Mouse (Mus musculus) small intestine, adult 2 months (tissue): ENCODE measurements around the gene Sult1a1. TPM values are rescaled to one million over a fixed set of nuclear protein-coding genes. Genes with fewer than 3 reads are reported as not detected.
A peak's percentile ranks its signal among the peaks of the same experiment; 100 is the strongest.

Source experiments
- H3K27ac ChIP-seq: fragments of 200-500 bp; 2 replicates; pipeline ENCODE4 v1.5.1; 2012; ENCODE audit warnings: low read depth, low read length, control low read depth, inconsistent platforms; ENCODE audit not compliant: insufficient read depth
- H3K27me3 ChIP-seq: fragments of 200-500 bp; 2 replicates; pipeline ENCODE4 v1.6.1; 2012; ENCODE audit warnings: mild to moderate bottlenecking, moderate library complexity, low read length, inconsistent platforms; ENCODE audit not compliant: control insufficient read depth, insufficient read depth
- H3K36me3 ChIP-seq: fragments of 200-500 bp; 2 replicates; pipeline ENCODE4 v1.6.1; 2012; ENCODE audit warnings: mild to moderate bottlenecking, low read length, control low read depth, inconsistent platforms; ENCODE audit not compliant: control insufficient read depth, insufficient read depth
- H3K4me1 ChIP-seq: fragments of 200-500 bp; 2 replicates; pipeline ENCODE4 v1.6.1; 2012; ENCODE audit warnings: low read length, inconsistent platforms, mixed read lengths; ENCODE audit not compliant: control insufficient read depth, insufficient read depth, insufficient read length
- H3K4me3 ChIP-seq: fragments of 200-500 bp; 2 replicates; pipeline ENCODE4 v1.5.1; 2012; ENCODE audit warnings: low read depth, mild to moderate bottlenecking, control low read depth, inconsistent platforms, low read length, moderate library complexity
- CTCF ChIP-seq: fragments of 200-500 bp; IDR thresholded peaks from 2 replicates; pipeline ENCODE4 v1.5.1; 2012; ENCODE audit warnings: low read depth, mild to moderate bottlenecking, control low read depth, inconsistent platforms, low read length, moderate library complexity, mixed read lengths; ENCODE audit not compliant: insufficient replicate concordance, insufficient read length; ENCODE audit errors: extremely low read depth
- POLR2A ChIP-seq: fragments of 200-500 bp; IDR thresholded peaks from 2 replicates; pipeline ENCODE4 v1.6.1; 2012; ENCODE audit warnings: low read depth, mild to moderate bottlenecking, control low read depth, inconsistent platforms, low read length, moderate library complexity
- WGBS: fragments of 180-500 bp; shearing (Covaris S2); methylation state at CpG from one replicate; pipeline ENCODE4 v1.1.7; 2018; 5-methylcytosine and 5-hydroxymethylcytosine counted together
- polyA plus RNA-seq: library from polyadenylated mRNA; depleted of rRNA; stranded (reverse); fragments of >200 nt; gene quantifications from 2 replicates; pipeline ENCODE4 v1.2.3, GENCODE M21; 2012; rRNA removed

The Sult1a1 gene
- polyA plus RNA-seq = 5.0 and 7.4 TPM in 2 replicates

DNA sequence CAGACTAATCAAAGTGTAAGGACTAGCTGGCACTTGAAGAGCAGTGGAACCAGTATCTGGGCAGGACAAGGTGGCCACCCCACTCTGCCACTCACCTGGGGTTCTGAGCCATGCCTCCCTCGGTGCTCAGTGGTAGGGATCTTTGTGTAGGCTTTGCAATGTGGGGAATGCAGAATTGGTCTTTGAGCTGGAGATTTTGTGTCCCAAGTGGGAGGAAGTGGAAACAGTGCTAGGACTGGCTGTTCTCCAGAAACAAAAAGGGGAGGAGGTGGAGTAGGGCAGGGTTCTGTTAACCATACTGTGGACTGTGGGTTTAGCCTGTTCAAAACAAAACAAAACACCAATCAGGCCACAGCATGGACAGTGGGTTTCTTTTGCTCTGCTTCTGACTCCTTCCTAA, at the start of gene Sult1a1:
Gene Sult1a1 (minus strand): TSS at position 226 of the 400 bp plus-strand sequence.
- TF ChIP-seq POLR2A (no peak), CTCF (no peak)
- peaks cover 9% of the 10 kb centered on the region; the same call in 1 of the 2 replicates for H3K36me3 ChIP-seq
- no peaks in the 10 kb centered on the region for H3K27me3 ChIP-seq
- H3K4me3 ChIP-seq = peak within 1 kb of the TSS; percentile 20
- 13% methylated on average over 1 of the region's 1 CpGs for WGBS
- H3K4me1 ChIP-seq = peaks cover 17% of the 10 kb centered on the region; the same call in 1 of the 2 replicates
- peak within 1 kb of the TSS; percentile 85 for H3K27ac ChIP-seq

DNA sequence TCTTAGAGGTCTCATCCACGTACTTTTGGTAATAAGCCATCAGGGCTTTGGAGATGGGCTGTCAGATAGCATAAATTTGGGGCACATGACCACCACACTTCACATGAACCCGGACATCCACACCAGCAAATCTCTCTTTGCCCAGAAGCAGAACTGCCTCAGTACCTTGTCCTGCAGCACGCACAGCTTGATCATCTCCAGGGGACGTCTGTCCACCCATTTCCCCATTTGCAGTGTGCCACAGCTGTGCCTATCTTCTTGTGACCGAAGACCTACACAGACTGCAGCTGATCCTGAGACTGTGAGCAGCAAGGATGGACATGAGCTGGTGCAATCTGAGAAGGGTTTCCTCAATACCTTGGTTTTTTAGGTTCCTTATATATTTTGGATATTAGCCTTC, 49.4 kb upstream of the Sult1a1 start:
- no peak for TF ChIP-seq POLR2A
- TF ChIP-seq CTCF = no peak
- Histone ChIP-seq H3K4me1 (peaks cover 3% of the 10 kb centered on the region; the same call in 1 of the 2 replicates), H3K27ac (no peak overlapping the region), H3K36me3 (no peaks in the 10 kb centered on the region), H3K4me3 (no peak overlapping the region), H3K27me3 (no peaks in the 10 kb centered on the region)
- 70% methylated on average over 5 of the region's 5 CpGs for WGBS

DNA sequence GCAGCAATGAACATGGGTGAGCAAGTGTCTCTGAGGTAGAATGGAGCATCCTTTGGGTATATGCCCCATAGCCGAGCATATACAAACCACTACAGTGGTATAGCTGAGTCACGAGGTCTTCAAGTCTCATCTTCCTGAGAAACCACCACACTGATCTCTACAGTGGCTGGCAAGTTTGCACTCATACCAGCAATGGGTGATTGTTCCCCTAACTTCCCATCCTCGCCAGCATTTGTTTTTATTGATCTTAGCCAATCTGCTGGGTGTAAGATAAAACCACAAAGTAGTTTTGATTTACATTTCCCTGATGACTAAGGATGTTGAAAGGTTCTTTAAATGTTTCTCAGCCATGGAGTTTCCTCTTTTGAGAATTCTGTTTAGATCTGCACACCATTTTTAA, 48.8 kb upstream of the Sult1a1 start:
- H3K36me3 ChIP-seq = no peaks in the 10 kb centered on the region
- H3K4me1 ChIP-seq = no peaks in the 10 kb centered on the region
- H3K27ac ChIP-seq = no peak overlapping the region
- H3K27me3 ChIP-seq = no peaks in the 10 kb centered on the region
- H3K4me3 ChIP-seq = no peak overlapping the region
- no peak for TF ChIP-seq POLR2A
- TF ChIP-seq CTCF = no peak
- 40% methylated on average over 3 of the region's 3 CpGs for whole genome bisulfite sequencing

DNA sequence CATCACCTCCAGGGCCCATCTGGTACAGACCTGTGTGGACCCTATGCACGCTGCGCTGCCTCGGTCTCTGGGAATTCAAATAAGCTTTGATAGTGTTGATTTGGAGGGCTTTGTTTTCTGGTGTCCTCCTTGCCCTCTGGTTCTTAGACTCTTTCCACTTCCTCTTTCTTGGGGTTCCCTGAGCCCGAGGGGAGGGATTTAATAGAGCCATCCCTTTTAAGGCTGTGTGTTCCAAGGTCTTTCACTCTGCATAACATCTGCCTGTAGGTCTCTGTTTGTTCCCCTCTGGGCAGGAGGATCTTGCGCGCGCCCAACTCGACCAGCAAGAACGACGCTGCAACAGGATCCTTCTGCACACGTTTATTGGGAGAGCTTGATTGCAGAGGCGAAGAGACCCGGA, 45.4 kb upstream of the Sult1a1 start:
- WGBS = 89% methylated on average over 13 of the region's 13 CpGs
- H3K4me1 ChIP-seq = no peaks in the 10 kb centered on the region
- TF ChIP-seq POLR2A (no peak), CTCF (no peak)
- no peak overlapping the region for H3K27ac ChIP-seq
- H3K4me3 ChIP-seq = no peak overlapping the region
- H3K36me3 ChIP-seq = no peaks in the 10 kb centered on the region
- no peaks in the 10 kb centered on the region for H3K27me3 ChIP-seq

DNA sequence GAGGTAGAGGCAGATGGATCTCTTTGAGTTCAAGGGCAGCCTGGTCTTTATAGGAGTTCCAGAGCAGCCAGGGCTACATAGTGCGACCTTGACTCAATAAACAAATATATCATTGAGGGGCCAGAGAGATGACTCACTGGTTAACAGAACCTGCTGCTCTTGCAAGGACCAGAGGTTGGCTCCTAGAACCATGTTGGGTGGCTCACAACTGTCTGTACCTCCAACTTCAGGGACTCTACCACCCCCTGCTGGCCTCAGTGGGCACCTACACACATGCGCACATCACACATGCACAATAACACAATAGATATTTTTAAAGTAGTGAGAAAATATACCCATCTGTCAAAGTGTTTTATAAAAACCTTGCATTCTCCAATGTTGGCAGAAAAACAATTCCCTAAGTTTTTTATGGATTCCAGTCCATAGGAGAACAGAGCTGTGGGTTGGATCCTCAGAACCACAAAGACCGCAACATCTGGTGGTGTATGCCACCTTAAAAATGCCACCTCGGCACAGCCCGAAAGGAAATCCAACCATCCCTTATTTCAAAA, 42.6 kb upstream of the Sult1a1 start:
- 95% methylated on average over 5 of the region's 5 CpGs for WGBS
- Histone ChIP-seq H3K4me1 (no peaks in the 10 kb centered on the region), H3K27me3 (no peaks in the 10 kb centered on the region), H3K4me3 (no peak overlapping the region), H3K36me3 (no peaks in the 10 kb centered on the region), H3K27ac (no peak overlapping the region)
- TF ChIP-seq POLR2A = no peak
- peak; percentile 21; the same call in 1 of the 2 replicates for TF ChIP-seq CTCF

DNA sequence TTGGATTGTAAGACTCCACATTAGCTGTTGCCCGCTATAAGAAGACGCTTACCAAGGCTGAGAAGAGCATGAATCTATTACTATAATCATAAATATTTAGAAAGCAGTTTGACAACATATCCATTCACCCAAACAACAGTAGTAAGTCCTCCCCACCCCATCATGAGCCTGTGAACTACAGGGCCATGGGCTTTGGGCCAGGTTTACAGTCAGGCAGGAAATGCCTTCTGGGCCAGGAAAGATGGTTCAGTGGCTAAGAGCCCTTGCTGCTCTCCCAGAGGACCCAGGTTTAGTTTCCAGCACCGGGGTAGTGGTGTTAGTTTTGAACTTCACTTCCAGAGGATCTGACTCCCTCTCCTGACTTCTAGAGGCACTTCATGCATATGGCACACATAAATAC, 41.3 kb upstream of the Sult1a1 start:
- Histone ChIP-seq H3K4me3 (no peak overlapping the region), H3K36me3 (no peaks in the 10 kb centered on the region), H3K27ac (no peak overlapping the region), H3K4me1 (no peaks in the 10 kb centered on the region), H3K27me3 (no peaks in the 10 kb centered on the region)
- TF ChIP-seq POLR2A (no peak), CTCF (no peak)
- WGBS = 68% methylated on average over 3 of the region's 3 CpGs

DNA sequence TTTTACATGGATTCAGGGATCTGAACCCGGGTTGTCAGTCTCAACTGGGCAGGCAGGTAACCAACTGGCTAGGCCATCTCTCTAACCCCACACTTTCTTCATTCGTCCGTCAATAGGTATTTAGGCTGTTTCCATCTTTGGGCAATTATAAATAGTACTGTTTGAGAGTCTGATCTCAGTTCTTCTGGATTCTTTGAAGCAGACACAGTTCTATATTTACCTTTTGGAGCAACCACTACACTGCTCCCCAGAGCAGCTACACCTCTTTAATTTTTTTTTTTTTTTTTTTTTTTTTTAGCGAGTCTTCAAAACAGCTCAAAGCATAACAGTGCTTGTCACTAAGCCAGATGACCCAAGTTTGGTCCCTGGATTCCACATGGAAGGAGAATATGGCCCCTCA, 39.4 kb upstream of the Sult1a1 start:
- H3K4me3 ChIP-seq = no peak overlapping the region
- TF ChIP-seq POLR2A = no peak
- no peak for TF ChIP-seq CTCF
- no peaks in the 10 kb centered on the region for H3K4me1 ChIP-seq
- no peak overlapping the region for H3K27ac ChIP-seq
- no peaks in the 10 kb centered on the region for H3K36me3 ChIP-seq
- 81% methylated on average over 4 of the region's 4 CpGs for WGBS
- H3K27me3 ChIP-seq = no peaks in the 10 kb centered on the region
